Mouse (Mus musculus): ENCODE measurements around the gene Scrt2.

DNA sequence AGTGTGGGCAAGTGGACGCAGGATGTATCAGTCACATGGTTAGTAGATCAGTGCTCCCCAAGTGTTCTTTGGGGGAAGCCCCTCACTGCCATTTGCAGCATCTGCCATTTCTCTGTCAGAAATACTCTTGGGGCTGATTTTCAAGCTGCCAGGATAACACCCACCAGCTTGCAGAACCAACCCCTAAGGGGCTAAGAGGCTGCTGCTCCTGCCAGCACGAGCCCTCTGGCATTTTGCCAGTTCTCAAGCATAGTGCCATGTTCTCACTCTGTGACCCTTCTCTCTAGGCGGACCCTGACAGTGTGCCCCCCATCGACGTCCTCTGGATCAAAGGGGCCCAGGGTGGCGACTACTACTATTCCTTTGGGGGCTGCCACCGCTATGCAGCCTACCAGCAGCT lies 27.4 kb downstream of the Scrt2 start:
- no peak for TF ChIP-seq CTCF (IDR thresholded peaks at IDR 0.05)
- no peak for TF ChIP-seq EP300 (IDR thresholded peaks at IDR 0.05)
